Mouse (Mus musculus) T-helper 1 cell (primary cell): ENCODE data around the gene Bcam.

Experiments
- in situ Hi-C: fragments of 300-600 bp; cut with MboI, MseI; formaldehyde crosslinking; loops from one replicate; pipeline ENCODE4 v1.15.1; 2025; ENCODE audit warnings: high pct_unique_total_duplicates

Bcam gene

GRCm38 (mm10) chr7:19785874-19786458, 15.2 kb upstream of the Bcam start:
- in situ Hi-C loops, result loop anchor here (5.0 kb wide), 1 partner anchor 34 kb away; the partner anchor contains the start of gene Nectin2

GRCm38 (mm10) chr7:19784764-19785535, 14.1 kb upstream of the Bcam start:
- in situ Hi-C loops, result loop anchor here (5.0 kb wide), 1 partner anchor 33 kb away; the partner anchor contains the start of gene Nectin2

GRCm38 (mm10) chr7:19783630-19784029, 12.8 kb upstream of the Bcam start:
- in situ Hi-C loops, result no loop called here

GRCm38 (mm10) chr7:19782645-19783044, 11.8 kb upstream of the Bcam start:
- in situ Hi-C loops, result no loop called here

- in situ Hi-C loops, result no loop called here
Observed at GRCm38 (mm10) chr7:19781741-19782140, 10.9 kb upstream of the Bcam start.

GRCm38 (mm10) chr7:19779903-19780302, 9.1 kb upstream of the Bcam start:
- in situ Hi-C loops, result no loop called here

- in situ Hi-C loops, result no loop called here
Observed at GRCm38 (mm10) chr7:19778645-19779044, 7.8 kb upstream of the Bcam start.

GRCm38 (mm10) chr7:19777049-19777723, 6.4 kb upstream of the Bcam start:
- in situ Hi-C loops, result no loop called here

GRCm38 (mm10) chr7:19771682-19772081, 866 bp upstream of the Bcam start:
- in situ Hi-C loops, result no loop called here

- in situ Hi-C loops, result no loop called here
Observed at GRCm38 (mm10) chr7:19770375-19770754, 451 bp downstream of the Bcam start.

- in situ Hi-C loops, result no loop called here
Observed at GRCm38 (mm10) chr7:19769434-19770374, 1.1 kb downstream of the Bcam start.

GRCm38 (mm10) chr7:19769001-19769400, 1.8 kb downstream of the Bcam start:
- in situ Hi-C loops, result no loop called here

- in situ Hi-C loops, result no loop called here
Observed at GRCm38 (mm10) chr7:19768251-19768650, 2.6 kb downstream of the Bcam start.

- in situ Hi-C loops, result no loop called here
Observed at GRCm38 (mm10) chr7:19764581-19764980, 6.2 kb downstream of the Bcam start.

- in situ Hi-C loops, result no loop called here
Observed at GRCm38 (mm10) chr7:19763829-19764477, 6.9 kb downstream of the Bcam start.

GRCm38 (mm10) chr7:19762283-19762682, 8.5 kb downstream of the Bcam start:
- in situ Hi-C loops, result no loop called here

GRCm38 (mm10) chr7:19760021-19760420, 10.8 kb downstream of the Bcam start:
- in situ Hi-C loops, result no loop called here

GRCm38 (mm10) chr7:19758623-19759022, 12.2 kb downstream of the Bcam start:
- in situ Hi-C loops, result no loop called here

GRCm38 (mm10) chr7:19755851-19756786, 14.7 kb downstream of the Bcam start:
- in situ Hi-C loops, result no loop called here

GRCm38 (mm10) chr7:19755008-19755407, 15.8 kb downstream of the Bcam start:
- in situ Hi-C loops, result no loop called here
